Mouse (Mus musculus) lung, postnatal 0 days (tissue): ENCODE measurements around the gene Ppp2r5a.

Experiments used
- CTCF ChIP-seq: IDR thresholded peaks from 2 replicates; pipeline ENCODE4 v1.5.1; 2016; ENCODE audit warnings: antibody characterized with exemption, mild to moderate bottlenecking
- EP300 ChIP-seq: IDR thresholded peaks from 2 replicates; pipeline ENCODE4 v1.6.1; 2016; ENCODE audit warnings: antibody characterized with exemption, mild to moderate bottlenecking, control low read depth

- TF ChIP-seq CTCF (peak; percentile 88), EP300 (no peak)
These were observed 11.8 kb downstream of the Ppp2r5a start for GRCm38 (mm10) chr1:191391311-191391710.
